Mouse (Mus musculus): ENCODE measurements around the gene Cpsf7.
A peak's percentile ranks its signal among the peaks of the same experiment; 100 is the strongest.
"Not testable (repeated sequence)": the region's sequence is repeated elsewhere in the genome, so short reads cannot be mapped to it uniquely, and the experiment has no call there.

The Cpsf7 gene

DNA sequence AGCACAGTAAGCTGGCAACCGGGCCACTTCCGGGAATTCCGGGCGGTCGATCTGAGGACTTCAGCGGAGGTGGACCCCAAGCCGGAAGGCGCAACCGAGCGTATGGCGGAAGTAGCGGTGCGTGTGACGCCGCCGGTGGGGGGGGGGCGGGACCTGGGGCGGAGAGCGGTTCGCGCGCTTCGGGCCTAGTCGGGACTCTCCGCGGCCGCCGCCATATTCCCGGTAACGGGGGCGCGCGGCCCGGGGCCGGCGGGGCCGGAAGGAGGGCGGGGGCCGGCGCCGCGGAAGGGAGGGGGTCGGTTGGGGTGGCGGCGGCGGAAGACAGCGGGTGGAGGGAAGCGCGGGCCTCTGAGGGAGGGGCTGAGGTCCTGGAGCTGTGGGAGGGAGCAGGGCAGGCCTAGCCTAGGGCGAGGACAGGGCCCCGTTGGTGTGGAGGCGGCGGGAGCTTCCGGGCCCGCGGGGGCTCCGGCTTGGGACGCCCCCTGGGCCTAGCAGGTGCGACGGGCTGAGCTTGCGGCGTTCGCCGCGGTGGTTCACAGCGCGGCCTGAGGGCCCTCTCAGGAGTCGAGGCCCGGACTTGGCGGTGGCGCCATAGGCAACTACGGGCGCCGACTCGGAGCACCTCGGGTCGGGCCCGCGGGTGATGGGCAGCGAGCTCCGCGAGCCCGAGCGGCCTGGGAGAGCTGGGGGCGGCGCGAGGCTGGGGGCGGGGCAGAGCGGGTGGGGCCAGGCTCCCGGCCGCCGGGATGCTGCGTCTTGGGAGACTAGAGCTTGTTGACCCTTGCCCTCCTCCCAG, at the start of gene Cpsf7:
TSS of gene Cpsf7 (plus strand) at position 161 of the 796 bp plus-strand sequence.
- peak; percentile 93 for DNase-seq (ENCODE audit: low spot score)

DNA sequence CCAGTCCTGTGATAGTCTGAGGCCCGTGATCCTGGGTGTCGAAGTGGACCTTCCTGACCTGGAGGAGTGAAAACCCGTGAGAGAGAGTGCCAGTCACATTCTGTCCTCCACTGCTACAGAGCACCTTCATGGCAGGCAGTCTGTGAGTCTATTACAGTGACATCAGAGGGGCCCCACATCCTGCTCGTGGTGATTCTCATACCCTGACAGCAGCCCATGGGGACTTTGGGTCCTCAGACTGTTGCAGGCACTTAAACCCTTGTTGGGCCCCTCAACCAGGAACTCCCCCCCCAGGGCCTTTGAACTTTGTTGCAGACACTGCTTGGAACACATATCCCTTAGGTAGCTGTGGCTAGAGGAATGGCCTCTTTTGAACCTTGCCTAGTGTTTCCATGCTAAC, 45.5 kb upstream of the Cpsf7 start:
- no peak for DNase-seq (ENCODE audit: low spot score)

DNA sequence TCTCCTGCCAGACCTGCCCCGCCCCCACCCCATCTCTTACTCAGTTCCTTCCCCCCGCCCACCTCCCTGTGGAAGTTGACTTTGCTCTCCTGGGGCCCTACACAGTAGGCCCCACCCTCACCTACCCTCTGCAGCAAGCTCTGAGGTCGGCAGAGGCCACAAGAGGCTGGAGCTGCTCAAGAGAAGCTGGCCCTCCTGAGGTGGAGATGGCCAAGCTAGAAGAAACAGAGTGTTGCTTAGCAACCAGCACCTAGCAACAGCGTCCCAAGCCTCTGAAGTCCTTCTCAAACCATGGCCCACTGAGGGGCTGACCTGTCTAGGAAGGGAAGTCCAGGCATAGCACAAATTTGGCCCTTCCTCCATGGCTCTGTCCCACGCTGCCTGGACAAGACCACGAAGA, 42.4 kb upstream of the Cpsf7 start, which contains the start of gene Ppp1r32:
TSS of gene Ppp1r32 (minus strand) at position 226 of the 400 bp plus-strand sequence.
- peak; percentile 88 for DNase-seq (ENCODE audit: low spot score)

DNA sequence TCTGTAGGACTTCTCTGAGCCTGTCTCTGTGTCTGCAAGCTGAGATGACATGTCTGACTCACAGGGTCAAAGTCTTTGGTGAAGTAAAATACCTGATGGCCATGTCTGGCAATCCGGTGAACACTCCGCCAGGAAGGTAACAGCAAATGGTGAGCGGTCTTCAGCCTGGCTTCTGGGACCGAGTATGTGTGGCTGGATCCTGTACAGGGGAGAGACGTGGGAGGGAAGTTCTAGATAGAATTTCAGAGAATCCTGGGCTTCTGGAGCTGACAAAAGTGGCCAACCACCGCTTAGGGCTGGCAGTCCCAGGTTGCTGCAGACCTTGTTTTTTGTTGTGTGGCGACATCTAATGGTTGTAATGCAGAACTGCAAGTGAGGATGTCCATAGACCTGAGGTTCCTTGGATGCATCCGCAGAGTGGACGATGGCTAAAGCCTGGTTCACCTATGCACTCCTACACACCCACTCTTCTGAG, 38.8 kb upstream of the Cpsf7 start:
- DNase-seq (ENCODE audit: low spot score) = peak; percentile 88

DNA sequence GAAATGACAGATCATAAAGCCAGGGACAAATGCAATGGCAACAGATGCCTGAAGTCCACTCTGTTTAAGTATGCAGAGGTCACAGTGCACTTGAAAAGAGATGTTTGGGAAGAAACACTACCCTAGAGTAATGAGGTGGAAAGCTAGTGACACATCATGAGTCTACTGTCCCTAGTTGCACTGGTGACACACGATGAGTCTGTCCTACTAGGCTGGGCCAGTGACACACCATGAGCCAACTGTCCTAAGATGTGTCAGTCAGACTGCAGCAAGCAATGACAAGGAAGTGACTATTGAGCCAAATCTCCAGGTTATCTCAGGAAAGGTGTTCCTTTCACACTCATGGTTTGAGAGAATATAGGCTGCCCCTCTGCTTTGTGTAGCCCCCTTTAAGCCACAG, 29.4 kb upstream of the Cpsf7 start:
- no peak for DNase-seq (ENCODE audit: low spot score)

DNA sequence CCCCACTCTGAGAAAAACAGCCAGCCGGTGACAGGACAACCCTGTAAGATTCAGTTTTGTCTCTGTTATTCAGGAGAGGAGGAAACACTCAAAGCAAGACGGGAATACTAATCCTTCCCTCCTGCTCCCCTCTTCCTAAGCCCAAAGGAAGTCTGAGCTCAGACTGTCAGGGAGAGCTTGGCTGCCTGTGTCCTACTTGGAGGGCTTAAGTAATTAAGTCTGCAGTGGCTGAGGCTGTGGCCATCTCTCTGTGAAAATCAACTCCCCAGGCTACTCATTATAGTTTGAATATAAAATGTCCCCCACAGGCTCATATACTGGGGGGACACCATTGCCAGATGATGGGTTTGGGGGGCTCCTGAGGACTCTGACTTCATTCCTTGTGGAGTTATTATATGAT, 28.1 kb upstream of the Cpsf7 start:
- DNase-seq (ENCODE audit: low spot score) = no peak

DNA sequence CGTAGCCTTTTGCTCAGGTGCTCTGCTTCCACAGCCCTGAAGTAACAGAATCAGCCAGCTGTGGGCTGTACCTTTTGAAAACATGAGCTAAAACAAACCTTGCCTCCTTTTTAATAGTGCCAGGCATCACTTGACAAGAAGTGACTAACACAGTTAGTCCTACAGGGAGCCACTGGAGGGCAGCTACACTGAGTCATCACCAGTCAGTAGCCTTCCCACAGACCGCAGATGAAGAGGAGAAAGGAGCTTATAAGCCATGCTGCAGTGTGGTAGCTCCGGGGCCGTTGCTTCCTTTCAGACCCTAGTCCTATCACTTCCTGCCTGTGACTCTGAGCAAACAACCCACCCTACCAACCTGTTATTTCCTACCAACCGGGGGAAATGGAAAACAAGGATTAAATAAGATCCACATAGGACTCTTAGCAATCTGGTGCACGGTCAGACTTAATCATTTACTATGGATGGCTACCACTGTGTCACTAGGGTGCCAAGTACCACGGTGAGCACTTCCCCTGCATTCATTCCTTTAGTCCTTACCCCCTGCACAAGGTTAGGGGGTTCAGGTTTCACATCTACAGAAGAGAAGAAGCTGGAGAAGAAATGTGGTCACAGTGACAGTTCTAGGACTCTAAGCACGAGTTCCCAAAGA, 27.4 kb upstream of the Cpsf7 start:
- no peak for DNase-seq (ENCODE audit: low spot score)

DNA sequence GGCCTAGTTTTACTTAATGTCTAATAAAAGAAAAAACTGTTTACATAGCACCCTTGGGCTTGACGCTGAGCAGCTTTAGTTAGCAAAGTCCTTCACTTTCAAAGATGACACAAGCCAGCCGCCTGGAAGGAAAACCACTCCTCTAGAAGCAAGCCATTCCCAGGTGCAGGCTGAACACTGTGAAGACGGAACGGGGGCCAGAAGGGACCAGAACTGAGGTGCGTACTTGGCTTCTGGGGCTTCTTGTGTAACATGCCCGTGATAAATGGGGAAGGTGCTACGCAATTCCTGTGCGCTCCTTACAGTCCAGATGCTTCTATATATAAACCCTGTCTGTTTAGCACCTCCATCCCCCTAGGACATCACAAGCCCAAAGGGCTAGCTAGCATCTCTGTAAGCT, 24.5 kb upstream of the Cpsf7 start:
- DNase-seq (ENCODE audit: low spot score) = no peak

DNA sequence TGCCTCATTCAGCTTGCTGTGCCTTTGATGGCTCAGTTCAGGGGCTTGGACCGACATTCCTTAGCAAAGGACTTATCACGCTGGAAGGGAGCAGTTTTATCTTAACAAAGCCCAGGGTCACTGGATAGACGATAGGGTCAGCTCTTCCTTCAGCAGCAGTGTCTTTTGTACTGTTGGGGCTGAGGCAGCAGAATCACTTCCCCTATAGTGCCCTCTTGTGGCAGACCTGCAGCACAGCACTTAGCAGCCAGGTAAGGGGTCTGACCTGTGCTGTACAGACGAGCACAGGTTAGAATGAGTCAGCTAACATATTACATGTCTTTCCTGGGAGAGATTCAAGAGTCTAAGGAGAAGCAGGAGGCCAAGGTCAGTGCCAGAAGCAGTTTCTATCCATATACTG, 22.5 kb upstream of the Cpsf7 start:
- peak; percentile 84 for DNase-seq (ENCODE audit: low spot score)

DNA sequence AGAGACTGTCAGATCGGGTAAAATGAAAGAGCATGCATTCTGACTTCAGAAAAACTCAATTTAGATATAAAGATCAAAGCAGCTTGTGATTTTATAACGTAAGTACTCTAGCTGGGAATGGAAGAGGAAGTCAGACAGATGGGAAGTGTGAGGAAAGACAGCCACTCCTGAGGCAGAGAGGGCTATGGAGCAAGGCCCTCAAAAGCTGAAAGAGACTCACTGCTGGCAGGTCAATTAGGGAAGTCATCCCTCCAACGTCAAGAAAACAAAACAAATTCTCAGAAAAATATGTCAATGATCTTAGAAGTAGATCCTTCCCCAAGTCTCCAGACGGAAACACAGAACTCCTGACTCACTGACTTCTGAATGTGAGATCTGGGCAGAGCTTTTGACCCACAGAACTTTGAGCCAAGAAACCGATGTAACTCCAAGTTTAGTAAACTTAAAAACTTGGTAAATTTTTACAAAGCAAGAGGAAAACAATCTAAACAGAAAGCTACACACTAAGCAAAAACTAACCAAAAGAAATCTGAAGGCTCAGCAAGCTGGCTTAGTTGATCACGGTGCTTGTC, 14.2 kb upstream of the Cpsf7 start:
- DNase-seq (ENCODE audit: low spot score) = no peak

DNA sequence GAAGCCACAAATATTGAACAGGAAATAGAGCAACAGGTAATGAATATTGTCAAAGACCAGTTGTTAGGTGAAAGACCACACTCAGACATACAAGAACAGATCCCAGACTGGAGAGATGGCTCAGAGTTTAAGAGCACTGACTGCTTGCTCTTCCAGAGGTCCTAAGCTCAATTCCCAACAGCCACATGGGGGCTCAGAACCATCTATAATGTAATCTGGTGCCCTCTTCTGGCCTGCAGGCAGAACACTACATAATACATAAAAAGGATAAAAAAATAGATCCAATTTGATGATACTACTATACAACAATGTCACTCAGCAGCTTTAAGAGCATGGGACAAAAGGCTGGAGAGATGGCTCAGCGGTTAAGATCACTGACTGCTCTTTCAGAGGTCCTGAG, 4.7 kb upstream of the Cpsf7 start:
- peak; percentile 48 for DNase-seq (ENCODE audit: low spot score)

DNA sequence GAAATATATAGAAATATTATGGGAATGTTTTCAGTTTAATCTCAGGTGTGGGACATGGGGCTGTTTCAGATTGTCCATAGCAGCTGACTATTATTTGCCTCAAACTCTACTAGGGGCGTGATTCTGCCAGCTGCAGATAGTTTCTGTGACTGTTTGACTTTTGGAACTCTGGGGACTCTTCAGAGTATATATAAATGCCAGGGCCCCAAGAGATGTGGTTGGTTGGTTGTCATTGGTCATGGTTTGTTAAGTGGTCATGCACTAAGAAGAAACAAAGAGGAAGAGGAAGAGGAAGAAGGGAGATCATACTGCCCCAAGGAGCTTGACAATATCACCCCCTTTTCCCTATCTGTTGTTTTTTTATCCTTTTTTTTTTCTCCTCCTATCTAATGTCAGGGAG, 3.1 kb upstream of the Cpsf7 start:
- DNase-seq (ENCODE audit: low spot score) = no peak

DNA sequence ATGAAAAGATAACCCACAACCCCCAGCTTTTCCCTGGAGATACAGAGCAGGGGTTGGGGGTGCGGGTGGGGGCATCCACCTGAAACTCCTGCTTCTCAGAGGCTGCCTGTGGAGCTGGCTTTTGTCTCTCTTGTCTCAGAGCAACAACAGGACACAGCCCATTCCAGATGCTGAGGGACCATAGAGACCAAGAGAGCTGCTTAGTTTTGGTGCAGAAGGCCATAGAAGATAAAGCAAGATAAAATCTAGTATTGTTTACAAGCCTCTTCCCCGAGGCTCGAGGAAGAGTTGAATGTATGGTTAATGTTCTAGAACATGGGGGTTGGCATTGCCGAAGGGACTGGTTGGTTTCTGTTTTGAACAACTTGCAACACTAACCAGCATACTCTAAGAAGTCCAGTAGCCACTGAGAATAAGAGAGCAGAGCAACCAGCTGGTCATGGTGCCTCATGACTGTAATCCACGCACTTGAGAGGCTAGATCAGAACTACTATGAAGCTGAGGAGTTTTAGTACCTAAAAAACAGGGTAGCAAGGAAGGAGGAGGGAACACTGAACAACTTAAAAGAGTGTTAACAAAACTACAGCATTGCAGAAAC, 1.5 kb upstream of the Cpsf7 start:
- DNase-seq (ENCODE audit: low spot score) = no peak

DNA sequence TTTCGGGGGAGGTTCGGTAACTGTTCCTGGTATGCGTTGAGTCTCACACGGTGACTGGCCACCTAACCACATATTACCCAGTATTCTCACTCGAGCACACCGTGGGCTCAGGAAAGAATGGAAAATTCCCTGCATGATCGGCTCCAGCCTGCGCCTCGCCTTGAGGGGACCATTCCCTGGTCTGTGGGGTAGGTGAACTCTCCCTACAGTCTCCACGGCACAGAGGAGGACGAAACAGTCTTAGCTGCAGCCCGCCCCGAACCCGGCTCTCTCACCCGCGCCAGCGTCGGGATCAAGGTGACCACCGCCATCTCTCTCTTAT, 321 bp upstream of the Cpsf7 start:
- no peak for DNase-seq (ENCODE audit: low spot score)

DNA sequence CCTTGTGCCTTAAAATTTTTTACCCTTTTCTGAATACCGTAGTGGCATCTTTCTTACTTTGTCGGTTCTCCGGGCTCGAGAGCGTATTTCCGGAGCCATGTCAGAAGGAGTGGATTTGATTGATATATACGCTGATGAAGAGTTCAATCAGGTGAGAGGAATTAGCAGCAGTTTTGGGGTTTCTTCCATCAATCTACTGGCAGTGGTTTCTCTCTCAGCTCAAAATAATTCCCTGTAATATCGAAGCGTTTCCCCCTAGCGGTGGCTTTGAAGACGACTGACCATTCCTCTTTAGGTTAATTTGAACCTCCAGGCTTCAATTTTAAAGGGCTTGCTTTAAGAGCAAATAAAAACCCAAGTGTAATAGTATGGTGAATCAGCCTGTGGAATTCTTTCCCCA, 844 bp downstream of the Cpsf7 start, which contains the start of gene Sdhaf2:
TSS of gene Sdhaf2 (minus strand) at position 233 of the 400 bp plus-strand sequence.
- DNase-seq (ENCODE audit: low spot score) = peak; percentile 71

DNA sequence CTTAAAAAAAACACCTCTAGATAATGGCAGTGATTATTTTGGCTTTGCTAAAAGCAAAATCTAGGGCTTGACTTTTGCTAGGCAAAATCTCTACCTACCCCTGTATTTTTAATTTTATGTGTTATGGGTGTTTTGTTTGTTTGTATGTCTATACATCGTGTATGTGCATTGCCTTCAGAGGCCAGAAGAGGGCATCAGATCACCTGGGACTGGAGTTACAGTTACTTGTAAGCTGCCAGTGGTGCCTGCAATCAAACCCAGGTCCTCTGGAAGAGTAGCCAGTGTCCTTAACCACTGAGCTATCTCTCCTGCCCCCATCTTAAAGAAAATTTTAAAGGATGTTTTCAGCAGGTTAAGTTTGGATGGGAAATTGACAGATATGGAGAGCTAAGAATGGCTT, 5.0 kb downstream of the Cpsf7 start:
- no peak for DNase-seq (ENCODE audit: low spot score)

DNA sequence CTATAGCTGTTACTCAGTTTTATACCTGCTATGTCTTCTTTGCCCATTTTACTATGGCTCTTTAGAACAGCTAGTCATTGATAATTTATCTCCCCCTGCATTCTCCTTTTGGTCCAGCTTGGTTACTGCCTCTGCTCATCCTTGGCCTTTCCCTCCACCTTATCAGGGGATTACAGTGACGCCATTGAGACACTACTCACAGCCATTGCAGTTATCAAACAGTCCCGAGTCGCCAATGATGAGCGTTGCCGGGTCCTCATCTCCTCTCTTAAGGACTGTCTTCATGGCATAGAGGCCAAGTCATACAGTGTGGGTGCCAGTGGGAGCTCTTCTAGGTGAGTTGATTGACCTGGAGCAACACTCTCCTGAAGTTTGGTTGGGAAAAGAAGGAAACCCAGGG, 14.4 kb downstream of the Cpsf7 start:
- no peak for DNase-seq (ENCODE audit: low spot score)

DNA sequence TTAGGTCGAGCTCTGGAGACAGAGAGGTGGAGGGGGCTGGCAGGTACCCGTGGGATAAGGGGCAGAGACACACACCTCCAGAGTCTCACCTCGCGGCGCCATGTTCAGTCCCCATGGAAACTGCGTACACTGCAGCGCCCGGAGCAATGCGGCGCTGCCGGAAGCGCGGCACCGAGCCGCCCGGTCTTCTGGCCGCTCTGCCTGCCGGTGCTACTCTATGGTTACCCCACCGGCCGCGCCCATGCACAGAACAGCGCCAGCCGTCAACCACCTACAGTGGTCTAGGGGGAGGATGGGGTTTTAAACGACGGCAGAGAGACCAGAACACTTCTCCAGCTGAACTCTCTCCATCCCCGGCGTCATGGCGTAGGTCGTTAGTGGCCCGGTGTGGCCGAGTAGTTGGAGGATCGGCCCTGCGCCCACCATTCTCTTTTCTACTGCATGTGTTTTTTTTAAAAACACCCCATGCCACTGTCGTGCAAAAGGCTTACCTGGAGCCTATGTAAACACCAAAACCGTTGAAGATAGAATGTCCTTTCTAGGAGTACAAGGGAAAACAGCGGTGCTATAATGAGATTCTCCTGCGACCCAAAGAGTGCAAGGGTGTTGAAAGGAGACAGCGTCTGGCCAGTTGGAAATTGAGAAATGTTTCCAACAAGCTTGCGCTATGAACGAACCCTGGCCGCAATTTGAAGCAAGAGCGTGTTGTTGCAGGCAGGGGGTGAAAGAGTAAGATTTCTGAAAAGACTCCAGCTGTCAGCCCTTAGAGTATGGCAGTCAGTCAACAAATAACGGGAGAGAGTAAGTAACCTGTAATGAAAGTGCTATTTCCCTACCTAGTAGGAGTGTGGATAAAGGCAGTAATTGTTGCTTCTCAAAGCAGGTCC, 30.8 kb downstream of the Cpsf7 start, which contains the start of gene Tmem216:
TSS of gene Tmem216 (minus strand) at position 615 of the 887 bp plus-strand sequence.
- peak; percentile 91 for DNase-seq (ENCODE audit: low spot score)

DNA sequence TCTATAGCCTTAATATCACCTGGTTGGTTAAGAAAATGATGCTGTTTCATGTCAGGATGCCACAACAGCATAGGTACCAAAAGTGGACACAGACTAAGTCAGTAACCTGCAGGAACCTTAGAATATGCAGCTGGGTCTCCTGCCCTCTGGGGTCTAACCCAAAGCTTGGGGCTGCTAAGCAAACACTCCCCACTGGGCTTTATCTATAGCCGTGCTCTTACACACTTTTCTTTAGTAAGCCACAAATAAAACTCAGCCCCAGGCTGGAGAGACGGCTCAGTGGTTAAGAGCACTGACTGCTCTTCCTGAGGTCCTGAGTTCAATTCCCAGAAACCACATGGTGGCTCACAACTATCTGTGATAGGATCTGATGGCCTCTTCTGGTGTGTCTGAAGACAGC, 31.9 kb downstream of the Cpsf7 start:
- no peak for DNase-seq (ENCODE audit: low spot score)

DNA sequence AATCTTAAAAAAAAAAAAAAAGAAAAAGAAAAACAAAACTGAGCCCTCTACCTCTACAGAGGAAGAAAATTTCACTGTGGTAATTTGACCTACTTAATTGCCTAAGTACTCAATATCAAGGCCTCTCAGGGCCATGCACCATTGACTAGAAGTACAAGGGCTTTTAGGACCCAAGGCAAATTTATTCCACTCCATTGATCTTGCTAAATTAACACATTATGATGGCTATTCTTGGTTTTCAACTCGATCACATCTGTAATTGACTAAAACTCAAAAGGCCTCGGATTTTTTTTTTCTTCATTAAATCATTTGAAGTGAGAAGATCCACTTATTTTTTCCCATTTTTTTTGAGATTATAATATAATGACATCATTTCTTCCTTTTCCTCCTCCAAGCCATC, 32.4 kb downstream of the Cpsf7 start:
- DNase-seq (ENCODE audit: low spot score) = no peak

DNA sequence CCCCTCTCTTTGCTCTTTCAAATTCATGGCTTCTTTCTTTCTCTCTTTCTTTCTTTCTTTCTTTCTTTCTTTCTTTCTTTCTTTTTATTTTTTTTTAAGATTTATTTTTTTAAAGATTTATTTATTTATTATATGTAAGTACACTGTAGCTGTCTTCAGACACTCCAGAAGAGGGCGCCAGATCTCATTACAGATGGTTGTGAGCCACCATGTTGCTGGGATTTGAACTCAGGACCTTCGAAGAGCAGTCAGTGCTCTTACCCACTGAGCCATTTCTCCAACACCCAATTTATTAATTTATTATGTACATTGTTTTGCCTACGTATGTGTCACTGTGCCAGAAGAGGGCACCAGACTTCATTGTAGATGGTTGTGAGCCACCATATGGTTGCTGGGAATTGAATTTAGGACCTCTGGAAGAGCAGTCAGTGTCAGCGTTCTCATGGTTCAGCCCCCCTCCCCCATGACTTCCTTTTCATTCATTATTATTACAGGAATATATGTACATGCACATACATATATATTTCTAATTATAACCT, 32.8 kb downstream of the Cpsf7 start:
- DNase-seq (ENCODE audit: low spot score) = not testable (repeated sequence)
